Mouse (Mus musculus) forebrain, embryonic 10.5 days (tissue): Measurements from ENCODE around the gene Txnl4b. TPM values are rescaled to one million over a fixed set of nuclear protein-coding genes. Genes with fewer than 3 reads are reported as not detected.

Source experiments
- DNase-seq: peaks from one replicate; pipeline ENCODE4 v3.0.0-alpha.2; 2017; ENCODE audit warnings: low spot score; ENCODE audit errors: extremely low spot score
- H3K27ac ChIP-seq: fragments of 300-500 bp; sonication (generic); 2 replicates; pipeline ENCODE4 v1.5.1; 2016; ENCODE audit warnings: mild to moderate bottlenecking
- H3K27me3 ChIP-seq: fragments of 300-500 bp; sonication (generic); 2 replicates; pipeline ENCODE4 v1.6.1; 2016; ENCODE audit warnings: mild to moderate bottlenecking; ENCODE audit not compliant: poor library complexity, severe bottlenecking
- H3K36me3 ChIP-seq: fragments of 300-500 bp; sonication (generic); replicated peaks from 2 replicates; pipeline ENCODE4 v1.6.1; 2016; ENCODE audit warnings: mild to moderate bottlenecking, moderate library complexity
- H3K4me1 ChIP-seq: fragments of 300-500 bp; sonication (generic); 2 replicates; pipeline ENCODE4 v1.6.1; 2016
- H3K4me3 ChIP-seq: fragments of 300-500 bp; sonication (generic); 2 replicates; pipeline ENCODE4 v1.5.1; 2016; ENCODE audit warnings: mild to moderate bottlenecking, moderate library complexity
- H3K9me3 ChIP-seq: fragments of 300-500 bp; sonication (generic); 2 replicates; pipeline ENCODE4 v1.6.1; 2016; ENCODE audit warnings: mild to moderate bottlenecking, moderate library complexity
- WGBS: fragments of 180-500 bp; shearing (Covaris S2); methylation state at CpG from one replicate; pipeline ENCODE4 v1.1.7; 2016; 5-methylcytosine and 5-hydroxymethylcytosine counted together
- polyA plus RNA-seq: library from polyadenylated mRNA; unstranded; fragments of >200 nt; fragmentation: Nextera tagmentation; extraction: Ambion mirVana; gene quantifications from 2 replicates; pipeline ENCODE4 v1.2.1, GENCODE M21; 2016

The Txnl4b gene
- polyA plus RNA-seq, 1 experiment from 2014 or later, result 25.7 TPM

DNA sequence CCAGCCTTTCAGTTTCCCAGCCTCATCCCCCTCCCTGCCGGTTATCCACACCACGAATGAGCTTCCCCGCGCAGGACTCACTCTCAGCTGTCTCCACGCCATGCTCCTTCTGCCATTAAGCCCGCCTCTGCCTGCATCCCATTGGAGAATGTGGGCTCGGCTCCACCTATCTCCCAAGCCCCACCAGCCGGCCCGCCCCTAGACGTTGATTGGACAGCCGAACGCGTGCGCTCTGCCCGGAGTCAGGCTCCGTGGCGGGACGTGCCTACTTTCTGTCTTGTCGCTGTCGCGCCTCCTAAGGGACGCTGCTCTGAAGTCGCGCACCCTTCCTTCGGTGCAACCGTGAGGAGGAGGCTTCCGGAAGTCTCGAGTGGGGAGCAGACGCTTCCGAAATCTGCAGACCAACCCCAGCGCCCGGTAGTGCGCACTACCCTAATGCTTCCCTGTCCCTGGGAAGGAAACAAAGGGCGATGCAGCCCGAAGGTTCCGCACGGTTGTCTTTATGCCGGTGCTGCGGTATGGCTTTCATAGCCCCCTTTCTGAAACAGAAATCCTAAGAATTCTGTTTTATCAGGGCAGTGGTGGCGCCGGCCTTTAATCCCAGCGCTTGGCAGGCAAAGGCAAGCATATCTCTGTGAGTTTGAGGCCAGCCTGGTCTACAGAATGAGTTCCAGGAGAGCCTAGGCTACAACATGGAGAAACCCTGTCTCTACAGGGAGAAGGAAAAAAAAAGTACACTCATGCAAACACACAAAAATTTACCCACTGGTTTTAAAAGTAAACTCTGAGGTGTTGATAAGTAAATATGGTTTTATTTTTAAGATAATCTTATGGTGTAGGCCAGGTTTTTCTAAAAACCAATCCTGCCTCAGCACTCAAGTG, 42.8 kb downstream of the Txnl4b start, which contains the start of gene Dhodh:
Gene Dhodh (minus strand): TSS at position 403 of the 882 bp plus-strand sequence.
- peaks cover 23% of the 10 kb centered on the region for H3K4me1 ChIP-seq
- WGBS, result under 1% methylated on average over 42 of the region's 42 CpGs

DNA sequence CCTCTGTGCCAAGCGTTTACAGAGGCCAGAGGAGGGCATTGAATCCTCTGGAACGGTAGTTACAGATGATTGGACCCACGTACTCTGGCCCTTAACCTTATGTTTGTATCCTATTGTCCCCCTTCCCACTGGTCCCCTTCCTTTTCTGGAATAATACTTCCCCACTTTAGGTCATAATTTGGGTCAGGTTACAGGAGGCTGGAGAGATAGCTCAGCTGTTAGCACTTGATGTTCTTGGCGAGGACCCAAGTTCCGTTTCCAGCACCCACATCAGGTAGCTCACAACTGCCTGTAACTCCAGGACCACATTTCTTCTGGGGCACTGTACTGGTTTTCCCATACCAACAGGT, 43.4 kb downstream of the Txnl4b start:
- Histone ChIP-seq H3K27me3 (no peaks in the 10 kb centered on the region), H3K9me3 (no peaks in the 10 kb centered on the region), H3K4me3 (peak overlapping the region; percentile 70), H3K4me1 (peaks cover 23% of the 10 kb centered on the region), H3K36me3 (peaks cover 17% of the 10 kb centered on the region), H3K27ac (peak overlapping the region; percentile 95)
- DNase-seq, result no peak
- WGBS, result 24% methylated on average over 5 of the region's 5 CpGs

More for the DNA sequence above, 42.8 kb downstream of the Txnl4b start, which contains the start of gene Dhodh:
- no peaks in the 10 kb centered on the region for H3K9me3 ChIP-seq
- H3K4me3 ChIP-seq, result peak within 1 kb of the TSS; percentile 70
- peaks cover 23% of the 10 kb centered on the region for H3K36me3 ChIP-seq
- peak within 1 kb of the TSS; percentile 95 for H3K27ac ChIP-seq
- peak; percentile 96 for DNase-seq
- no peaks in the 10 kb centered on the region for H3K27me3 ChIP-seq

DNA sequence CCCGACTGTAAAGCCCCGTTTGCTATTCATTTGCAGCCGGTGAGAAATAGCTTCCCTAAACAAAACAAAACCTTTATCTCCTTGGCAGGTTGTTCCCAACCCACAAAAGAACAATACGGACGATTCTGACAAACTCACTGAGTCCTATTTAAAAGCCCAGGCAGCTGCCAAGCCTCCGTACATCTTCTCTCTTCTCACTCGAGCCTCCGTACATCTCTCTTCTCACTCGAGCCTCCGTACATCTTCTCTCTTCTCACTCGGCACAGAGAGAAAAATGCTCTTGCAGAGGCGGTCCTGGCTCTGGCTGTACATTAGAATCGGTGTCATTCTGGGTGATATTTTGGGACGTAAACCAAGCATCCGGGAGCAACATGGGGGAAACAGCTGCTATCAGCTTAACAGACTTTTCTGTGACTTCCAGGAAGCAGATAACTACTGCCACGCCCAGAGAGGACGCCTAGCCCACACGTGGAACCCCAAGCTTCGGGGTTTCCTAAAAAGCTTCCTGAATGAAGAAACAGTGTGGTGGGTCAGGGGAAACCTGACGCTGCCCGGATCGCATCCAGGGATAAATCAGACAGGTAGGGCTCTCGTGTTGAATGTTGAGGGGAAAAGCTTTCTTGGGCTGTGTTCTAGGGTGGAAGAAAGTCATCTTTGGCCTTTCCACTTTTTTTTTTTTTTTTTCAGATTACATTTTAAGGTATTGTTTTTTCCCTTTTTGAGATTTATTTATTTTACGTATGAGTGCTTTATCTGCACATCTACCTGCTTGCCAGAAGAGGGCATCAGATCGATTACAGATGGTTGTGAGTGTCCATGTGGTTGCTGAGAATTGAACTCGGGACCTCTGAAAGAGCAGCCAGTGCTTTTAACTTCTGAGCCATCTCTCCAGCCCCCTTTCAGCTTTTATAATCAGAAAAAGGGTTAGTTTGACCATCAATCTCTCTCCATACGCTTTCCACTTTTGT, 48.8 kb downstream of the Txnl4b start, which contains the start of gene Pkd1l3:
Gene Pkd1l3 (plus strand): TSS at position 275 of the 968 bp plus-strand sequence.
- Histone ChIP-seq H3K27ac (no peak within 1 kb of the TSS), H3K4me1 (peaks cover 3% of the 10 kb centered on the region), H3K27me3 (no peaks in the 10 kb centered on the region), H3K9me3 (peaks cover 2% of the 10 kb centered on the region; the same call in 1 of the 2 replicates), H3K4me3 (peak within 1 kb of the TSS; percentile 16), H3K36me3 (no peaks in the 10 kb centered on the region)
- no peak for DNase-seq
- WGBS, result 66% methylated on average over 27 of the region's 27 CpGs

DNA sequence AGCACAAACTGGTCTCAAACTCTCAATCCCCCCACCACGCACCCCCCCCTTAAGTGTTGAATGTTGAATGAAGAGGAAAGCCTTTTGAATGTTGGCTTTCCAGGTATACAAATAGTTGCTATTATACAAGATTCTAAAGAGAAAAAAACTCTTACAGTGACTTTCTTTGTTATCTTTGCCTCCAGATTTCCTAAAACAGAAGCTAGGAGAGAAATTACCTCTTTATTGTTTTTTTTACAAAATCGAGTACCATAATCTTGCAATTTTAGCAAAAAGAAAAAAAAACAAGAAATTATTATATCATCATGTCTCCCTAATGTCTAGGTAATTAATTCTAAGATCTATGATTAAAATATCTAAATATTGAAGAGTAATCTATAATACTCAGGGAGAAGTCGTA, 49.9 kb downstream of the Txnl4b start:
- Histone ChIP-seq H3K36me3 (no peaks in the 10 kb centered on the region), H3K4me1 (no peaks in the 10 kb centered on the region), H3K4me3 (no peak overlapping the region), H3K27me3 (no peaks in the 10 kb centered on the region), H3K9me3 (peaks cover 6% of the 10 kb centered on the region; the same call in 1 of the 2 replicates), H3K27ac (no peak overlapping the region)
- 88% methylated on average over 3 of the region's 3 CpGs for WGBS
- no peak for DNase-seq

Other genes starting within 250 kb of the Txnl4b start
- gene Pmfbp1, start 71.9 kb upstream of the Txnl4b start, polyA plus RNA-seq, result 0.09 TPM in 2 replicates
- 37.2 and 38.9 TPM in 2 replicates for gene Dhx38, start within 50 bp of the Txnl4b start, polyA plus RNA-seq
- gene Hp, start 13.3 kb downstream of the Txnl4b start, polyA plus RNA-seq, result 0.93 and 1.0 TPM in 2 replicates
- 55.4 and 58.7 TPM in 2 replicates for gene Dhodh, start 42.8 kb downstream of the Txnl4b start, polyA plus RNA-seq
- gene Pkd1l3, start 48.6 kb downstream of the Txnl4b start, polyA plus RNA-seq, result 0.18 and 0.21 TPM in 2 replicates
- 145 and 150 TPM in 2 replicates for gene Ist1, start 127.4 kb downstream of the Txnl4b start, polyA plus RNA-seq
- 33.4 and 36.8 TPM in 2 replicates for gene Zfp821, start 139.7 kb downstream of the Txnl4b start, polyA plus RNA-seq
- gene Atxn1l, start 171.8 kb downstream of the Txnl4b start, polyA plus RNA-seq, result 8.6 and 8.7 TPM in 2 replicates
- gene Ap1g1, start 212.7 kb downstream of the Txnl4b start, polyA plus RNA-seq, result 49.4 and 49.8 TPM in 2 replicates